Mouse (Mus musculus): Measurements from ENCODE around the gene Relb. TPM values are rescaled to one million over a fixed set of nuclear protein-coding genes. Genes with fewer than 3 reads are reported as not detected.
"Not testable (repeated sequence)": the region's sequence is repeated elsewhere in the genome, so short reads cannot be mapped to it uniquely, and the experiment has no call there.

Gene Relb
- polyA plus RNA-seq, 1 experiment from 2014 or later: 15.6 TPM

DNA sequence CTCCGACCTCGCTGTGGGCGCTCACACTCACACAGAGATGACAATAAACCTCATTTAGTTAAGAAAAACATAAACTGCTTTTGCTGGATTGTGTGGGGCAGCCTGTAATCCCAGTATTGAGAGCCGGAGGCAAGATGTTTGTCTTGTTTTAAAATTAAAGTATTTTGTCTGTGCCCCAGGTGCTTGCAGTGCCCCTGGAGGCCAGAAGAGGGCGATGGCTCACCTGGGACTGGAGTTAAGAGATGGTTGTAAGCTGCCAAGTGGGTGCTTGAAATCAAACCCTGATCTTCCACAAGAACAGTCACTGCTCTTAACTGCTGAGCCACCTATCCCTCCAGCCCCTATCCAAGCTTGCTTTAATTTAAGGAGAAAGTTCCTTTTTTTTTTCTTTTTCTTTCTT, 18.3 kb downstream of the Relb start:
- ATAC-seq: no peak
- WGBS: 77% methylated on average over 5 of the region's 5 CpGs
- H3K27ac ChIP-seq (ENCODE audit: low read length): no peak overlapping the region
- H3K4me2 ChIP-seq (replicated peaks; ENCODE audit: low read depth, low read length): no peak overlapping the region
- H3K36me3 ChIP-seq (ENCODE audit: insufficient read depth, low read length): peaks cover 15% of the 10 kb centered on the region; the same call in 1 of the 2 replicates
- TF ChIP-seq EP300 (IDR thresholded peaks at IDR 0.05) (no peak), CTCF (IDR thresholded peaks at IDR 0.05) (peak; percentile 24)
- no peak for DNase-seq (ENCODE audit: low spot score)
- no peaks in the 10 kb centered on the region for H3K27me3 ChIP-seq (replicated peaks; ENCODE audit: insufficient read depth, low read length)
- H3K9me3 ChIP-seq (ENCODE audit: low read length): no peaks in the 10 kb centered on the region
- H3K9ac ChIP-seq (replicated peaks; ENCODE audit: low read depth): no peak overlapping the region
- H3K4me1 ChIP-seq (ENCODE audit: insufficient read depth, low read depth, low read length): no peaks in the 10 kb centered on the region
- no peak overlapping the region for H3K4me3 ChIP-seq (ENCODE audit: low read depth, low read length)

GRCm38 (mm10) chr7:19609641-19610332, 19.5 kb downstream of the Relb start:
- Histone ChIP-seq H3K9me3 (ENCODE audit: low read length) (no peaks in the 10 kb centered on the region), H3K36me3 (ENCODE audit: insufficient read depth, low read length) (peaks cover 13% of the 10 kb centered on the region; the same call in 1 of the 2 replicates), H3K9ac (replicated peaks; ENCODE audit: low read depth) (no peak overlapping the region), H3K27ac (ENCODE audit: low read length) (no peak overlapping the region), H3K4me2 (replicated peaks; ENCODE audit: low read depth, low read length) (no peak overlapping the region), H3K4me1 (ENCODE audit: insufficient read depth, low read depth, low read length) (no peaks in the 10 kb centered on the region), H3K4me3 (ENCODE audit: low read depth, low read length) (no peak overlapping the region), H3K27me3 (replicated peaks; ENCODE audit: insufficient read depth, low read length) (no peaks in the 10 kb centered on the region)
- TF ChIP-seq CTCF (IDR thresholded peaks at IDR 0.05) (peak; percentile 18), EP300 (IDR thresholded peaks at IDR 0.05) (no peak)
- WGBS: 81% methylated on average over 12 of the region's 12 CpGs
- DNase-seq (ENCODE audit: low spot score) (no peak), ATAC-seq (peak; percentile 52)

DNA sequence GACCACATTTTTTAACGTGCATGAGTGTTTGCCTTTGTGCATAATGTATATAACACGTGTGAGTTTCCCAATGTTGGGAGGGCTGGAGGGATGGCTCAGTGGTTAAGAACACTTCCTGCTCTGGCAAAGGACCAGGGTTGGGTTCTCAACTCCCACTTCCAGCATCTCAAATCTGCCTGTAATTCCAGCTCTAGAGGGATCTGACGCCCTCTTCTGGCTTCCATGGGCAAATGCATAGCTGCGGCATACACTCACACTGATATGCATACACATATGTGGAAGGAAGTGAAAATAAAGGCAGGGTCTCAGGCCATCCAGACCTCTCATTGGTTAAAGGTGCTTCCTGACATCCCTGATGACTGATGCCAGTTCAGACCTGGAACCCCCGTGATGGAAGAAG, 21.9 kb downstream of the Relb start:
- Histone ChIP-seq H3K9me3 (ENCODE audit: low read length) (no peaks in the 10 kb centered on the region), H3K36me3 (ENCODE audit: insufficient read depth, low read length) (peaks cover 5% of the 10 kb centered on the region; the same call in 1 of the 2 replicates), H3K27ac (ENCODE audit: low read length) (no peak overlapping the region), H3K4me2 (replicated peaks; ENCODE audit: low read depth, low read length) (no peak overlapping the region), H3K4me1 (ENCODE audit: insufficient read depth, low read depth, low read length) (peaks cover 6% of the 10 kb centered on the region; the same call in 1 of the 2 replicates), H3K9ac (replicated peaks; ENCODE audit: low read depth) (no peak overlapping the region), H3K27me3 (replicated peaks; ENCODE audit: insufficient read depth, low read length) (no peaks in the 10 kb centered on the region), H3K4me3 (ENCODE audit: low read depth, low read length) (no peak overlapping the region)
- peak; percentile 7; the same call in 1 of the 2 replicates for TF ChIP-seq CTCF (IDR thresholded peaks at IDR 0.05)
- no peak for TF ChIP-seq EP300 (IDR thresholded peaks at IDR 0.05)
- DNase-seq (ENCODE audit: low spot score) (no peak), ATAC-seq (no peak)
- WGBS: 67% methylated on average over 5 of the region's 5 CpGs

DNA sequence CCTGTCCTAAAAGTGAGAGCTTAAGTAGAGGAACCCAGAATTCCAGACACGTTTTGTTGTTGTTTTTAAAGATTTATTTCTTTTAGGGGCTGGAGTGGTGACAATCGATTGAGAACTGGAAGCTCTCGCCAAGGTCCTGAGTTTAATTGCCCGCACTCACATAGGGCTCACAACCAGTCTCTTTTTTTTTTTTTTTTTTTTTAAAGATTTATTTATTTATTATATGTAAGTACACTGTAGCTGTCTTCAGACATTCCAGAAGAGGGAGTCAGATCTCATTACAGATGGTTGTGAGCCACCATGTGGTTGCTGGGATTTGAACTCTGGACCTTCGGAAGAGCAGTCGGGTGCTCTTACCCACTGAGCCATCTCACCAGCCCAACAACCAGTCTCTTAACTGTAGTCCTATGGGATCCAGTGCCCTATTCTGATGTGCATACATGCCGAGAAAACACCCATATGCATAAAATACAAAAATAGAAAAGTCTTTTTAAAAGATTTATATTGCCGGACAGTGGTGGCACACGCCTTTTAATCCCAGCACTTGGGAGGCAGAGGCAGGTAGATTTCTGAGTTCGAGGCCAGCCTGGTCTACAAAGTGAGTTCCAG, 24.5 kb downstream of the Relb start:
- ATAC-seq: peak; percentile 43; the same call in 1 of the 2 replicates
- not testable (repeated sequence) for H3K9ac ChIP-seq (replicated peaks; ENCODE audit: low read depth); H3K4me1 ChIP-seq (ENCODE audit: insufficient read depth, low read depth, low read length); H3K36me3 ChIP-seq (ENCODE audit: insufficient read depth, low read length); H3K9me3 ChIP-seq (ENCODE audit: low read length); DNase-seq (ENCODE audit: low spot score); H3K27ac ChIP-seq (ENCODE audit: low read length); H3K27me3 ChIP-seq (replicated peaks; ENCODE audit: insufficient read depth, low read length)
- Histone ChIP-seq H3K4me2 (replicated peaks; ENCODE audit: low read depth, low read length) (peak overlapping the region; percentile 75), H3K4me3 (ENCODE audit: low read depth, low read length) (peak overlapping the region; percentile 62)
- 56% methylated on average over 10 of the region's 10 CpGs for WGBS

DNA sequence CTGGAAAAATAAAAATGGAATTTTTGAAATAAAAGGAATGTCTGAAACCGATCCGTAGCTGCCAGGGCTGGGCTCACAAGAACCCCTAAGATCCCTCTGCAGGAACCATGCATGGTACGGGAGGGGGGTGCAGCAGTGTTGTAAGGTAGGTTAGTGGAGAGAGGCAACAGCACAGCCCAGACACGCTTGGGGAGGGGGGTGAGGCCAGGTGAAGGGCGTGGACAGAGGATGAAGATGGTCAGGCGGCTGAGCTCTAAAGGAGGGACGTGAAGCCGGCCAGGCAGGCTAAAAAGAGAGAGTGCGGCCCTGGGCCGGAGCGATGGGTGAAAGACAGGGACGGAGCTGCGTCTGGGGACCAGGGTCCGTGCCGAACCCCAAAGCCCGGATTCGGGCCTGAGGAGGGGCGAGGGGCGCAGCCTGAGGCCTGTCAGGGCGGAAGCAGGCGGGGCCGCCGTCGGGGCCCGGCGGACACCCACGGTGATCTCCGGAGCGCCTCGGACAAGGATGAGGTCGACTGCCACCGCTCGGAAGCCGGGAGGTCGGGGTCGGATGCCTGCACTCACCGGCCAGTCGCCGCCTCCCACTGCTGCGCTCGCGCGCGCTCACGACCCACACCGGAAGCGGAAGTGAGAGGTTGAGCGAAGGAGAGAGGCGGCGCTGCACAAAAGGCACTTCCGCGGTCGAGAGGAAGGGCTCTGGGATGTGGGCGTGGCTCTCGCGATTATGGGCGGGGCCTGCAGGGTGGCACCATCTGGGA, 25.2 kb downstream of the Relb start, which contains the start of gene Clasrp:
TSS of gene Clasrp (minus strand) at position 638 of the 757 bp plus-strand sequence.
- Histone ChIP-seq H3K4me1 (ENCODE audit: insufficient read depth, low read depth, low read length) (peaks cover 6% of the 10 kb centered on the region; the same call in 1 of the 2 replicates), H3K27ac (ENCODE audit: low read length) (peak within 1 kb of the TSS; percentile 39; the same call in 1 of the 2 replicates), H3K27me3 (replicated peaks; ENCODE audit: insufficient read depth, low read length) (no peaks in the 10 kb centered on the region), H3K9ac (replicated peaks; ENCODE audit: low read depth) (peak within 1 kb of the TSS; percentile 60), H3K9me3 (ENCODE audit: low read length) (no peaks in the 10 kb centered on the region), H3K36me3 (ENCODE audit: insufficient read depth, low read length) (no peaks in the 10 kb centered on the region), H3K4me2 (replicated peaks; ENCODE audit: low read depth, low read length) (peak within 1 kb of the TSS; percentile 75), H3K4me3 (ENCODE audit: low read depth, low read length) (peak within 1 kb of the TSS; percentile 62)
- ATAC-seq (peak; percentile 97), DNase-seq (ENCODE audit: low spot score) (peak; percentile 98)
- WGBS: 3% methylated on average over 57 of the region's 57 CpGs
- TF ChIP-seq EP300 (IDR thresholded peaks at IDR 0.05) (no peak), CTCF (IDR thresholded peaks at IDR 0.05) (peak; percentile 13; the same call in 1 of the 2 replicates)

DNA sequence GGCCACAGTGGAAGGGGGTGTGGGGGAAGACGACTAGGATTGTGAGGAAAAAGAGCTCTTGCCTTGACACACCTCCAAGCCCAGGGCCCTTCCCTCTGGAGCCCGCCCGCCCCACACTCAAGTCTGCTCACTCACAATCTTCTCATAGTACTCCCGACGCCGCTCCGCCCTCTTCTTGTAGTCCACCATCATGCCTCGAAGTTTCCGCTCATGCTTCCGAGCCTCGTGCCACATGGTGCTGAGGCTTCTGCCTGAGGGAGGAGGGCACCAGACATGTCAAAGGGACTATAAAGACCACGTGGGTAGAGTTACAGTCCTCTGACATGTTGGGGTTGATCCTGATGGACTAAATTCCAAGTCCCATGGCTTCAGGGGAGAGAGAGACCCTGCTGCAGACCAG, 26.2 kb downstream of the Relb start:
- no peak for DNase-seq (ENCODE audit: low spot score)
- H3K4me3 ChIP-seq (ENCODE audit: low read depth, low read length): no peak overlapping the region
- H3K4me2 ChIP-seq (replicated peaks; ENCODE audit: low read depth, low read length): peak overlapping the region; percentile 75; the same call in 1 of the 2 replicates
- no peak overlapping the region for H3K9ac ChIP-seq (replicated peaks; ENCODE audit: low read depth)
- no peak for ATAC-seq
- no peaks in the 10 kb centered on the region for H3K27me3 ChIP-seq (replicated peaks; ENCODE audit: insufficient read depth, low read length)
- TF ChIP-seq EP300 (IDR thresholded peaks at IDR 0.05) (no peak), CTCF (IDR thresholded peaks at IDR 0.05) (no peak)
- 66% methylated on average over 12 of the region's 12 CpGs for WGBS
- no peak overlapping the region for H3K27ac ChIP-seq (ENCODE audit: low read length)
- no peaks in the 10 kb centered on the region for H3K9me3 ChIP-seq (ENCODE audit: low read length)
- H3K36me3 ChIP-seq (ENCODE audit: insufficient read depth, low read length): no peaks in the 10 kb centered on the region
- peaks cover 6% of the 10 kb centered on the region; the same call in 1 of the 2 replicates for H3K4me1 ChIP-seq (ENCODE audit: insufficient read depth, low read depth, low read length)

Data from lung, postnatal 0 days (tissue).